Mouse (Mus musculus): ENCODE measurements around the gene Rps15a. TPM values are rescaled to one million over a fixed set of nuclear protein-coding genes. Genes with fewer than 3 reads are reported as not detected.

The Rps15a gene
- polyA plus RNA-seq, 1 experiment from 2014 or later, result 415 TPM

DNA sequence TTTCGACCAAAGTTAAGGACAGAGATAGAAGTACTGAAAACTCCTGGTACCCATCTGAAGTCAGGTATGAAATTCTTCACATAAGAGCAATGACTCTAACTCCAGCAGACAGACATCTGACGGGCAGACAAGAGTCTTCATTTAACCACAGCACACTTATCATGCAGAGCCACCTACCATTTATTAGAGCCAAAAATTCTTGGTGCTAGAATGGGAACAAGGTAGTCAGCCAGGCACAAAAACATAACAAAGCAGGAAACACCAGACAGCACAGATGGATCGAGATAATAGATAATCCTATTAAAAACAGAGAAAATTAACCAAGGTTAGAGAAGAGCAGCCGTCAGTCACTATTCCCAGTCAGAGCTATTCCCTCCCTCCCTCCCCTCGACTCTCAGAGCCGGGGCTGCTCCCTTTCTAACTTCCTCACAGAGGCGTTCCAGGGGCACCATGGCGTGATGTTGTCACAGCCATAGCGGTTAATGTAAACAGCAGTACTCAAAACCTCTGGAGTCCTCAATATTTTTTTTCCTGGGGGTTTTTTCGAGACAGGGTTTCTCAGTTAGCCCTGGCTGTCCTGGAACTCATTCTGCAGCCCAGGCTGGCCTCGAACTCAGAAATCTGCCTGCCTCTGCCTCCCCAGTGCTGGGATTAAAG lies 10.4 kb upstream of the Rps15a start:
- ATAC-seq (ENCODE audit: insufficient number of reproducible peaks, low FRiP score), result no peak
- no peaks in the 10 kb centered on the region for H3K9me3 ChIP-seq (replicated peaks)
- H3K4me3 ChIP-seq, result no peak overlapping the region
- 76% methylated on average over 11 of the region's 11 CpGs for WGBS
- peaks cover 37% of the 10 kb centered on the region for H3K36me3 ChIP-seq
- no peak overlapping the region for H3K9ac ChIP-seq
- H3K27ac ChIP-seq (ENCODE audit: poor library complexity, severe bottlenecking), result no peak overlapping the region
- peaks cover 30% of the 10 kb centered on the region for H3K4me1 ChIP-seq (replicated peaks)
- peak overlapping the region; percentile 44 for H3K4me2 ChIP-seq
- no peaks in the 10 kb centered on the region for H3K27me3 ChIP-seq (replicated peaks)

DNA sequence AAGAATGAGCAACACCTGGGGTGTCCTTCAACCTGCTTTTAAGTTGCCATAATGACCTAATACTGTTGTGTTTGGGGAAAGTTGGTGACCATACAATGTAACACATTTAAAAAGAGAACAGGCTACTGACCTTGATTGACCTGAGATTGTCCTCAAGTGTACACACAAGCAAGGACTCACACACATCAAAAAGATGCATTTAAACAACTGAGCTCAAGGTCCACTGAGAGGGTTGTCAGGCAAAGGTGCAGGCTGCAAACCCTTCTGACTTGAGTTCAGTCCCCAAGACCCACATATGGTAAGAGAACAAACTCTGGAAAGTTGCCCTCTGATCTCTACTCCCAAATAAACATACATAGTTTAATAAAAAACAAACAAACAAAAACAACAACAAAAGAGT lies 9.7 kb upstream of the Rps15a start:
- no peaks in the 10 kb centered on the region for H3K9me3 ChIP-seq (replicated peaks)
- ATAC-seq (ENCODE audit: insufficient number of reproducible peaks, low FRiP score), result no peak
- no peak overlapping the region for H3K9ac ChIP-seq
- no peak overlapping the region for H3K4me3 ChIP-seq
- no peak overlapping the region for H3K4me2 ChIP-seq
- H3K27ac ChIP-seq (ENCODE audit: poor library complexity, severe bottlenecking), result no peak overlapping the region
- no peaks in the 10 kb centered on the region for H3K27me3 ChIP-seq (replicated peaks)
- H3K4me1 ChIP-seq (replicated peaks), result peaks cover 30% of the 10 kb centered on the region
- peaks cover 43% of the 10 kb centered on the region for H3K36me3 ChIP-seq

DNA sequence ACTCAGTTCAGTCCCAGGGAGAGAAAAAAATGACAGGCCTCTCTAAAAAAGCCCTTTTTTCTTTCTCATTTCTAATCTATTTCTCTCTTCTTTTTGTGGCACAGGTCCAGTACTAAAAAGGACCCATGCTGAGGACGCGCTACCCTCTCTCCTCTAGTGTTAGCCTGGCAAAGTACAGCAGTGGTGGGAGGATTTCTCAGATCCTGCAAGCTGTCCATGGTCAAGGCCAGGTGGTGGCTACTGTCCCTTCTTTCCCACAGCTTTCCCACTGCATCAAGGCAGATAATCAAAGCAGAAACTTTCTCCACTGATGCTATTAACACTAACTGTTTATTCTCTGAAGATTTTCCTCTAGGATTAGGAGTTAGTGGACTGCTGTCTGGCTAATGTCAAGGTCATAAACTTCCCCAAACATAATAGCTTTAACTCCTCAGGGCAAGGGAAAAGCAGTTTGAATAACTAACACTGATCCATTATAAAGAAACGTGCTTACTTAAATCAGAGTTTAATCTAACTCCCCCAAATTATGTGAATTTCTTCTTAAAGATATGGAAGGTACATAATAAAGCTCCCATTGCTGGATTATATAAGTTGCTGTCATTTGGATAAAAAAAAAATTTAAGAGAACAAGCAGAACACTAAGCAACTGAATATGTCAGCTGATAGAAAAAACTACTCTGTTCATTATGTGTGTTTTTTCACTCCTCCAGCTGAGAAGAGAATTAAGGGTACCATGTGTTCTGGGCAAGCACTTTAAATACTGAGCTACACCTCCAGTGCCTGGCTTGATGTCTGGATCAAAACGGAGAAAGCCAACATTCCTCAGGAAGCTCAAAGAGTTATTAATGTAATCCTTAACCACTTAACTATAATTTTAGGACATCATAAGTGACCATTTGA lies 7.8 kb upstream of the Rps15a start:
- H3K4me3 ChIP-seq, result no peak overlapping the region
- ATAC-seq (ENCODE audit: insufficient number of reproducible peaks, low FRiP score), result no peak
- H3K27ac ChIP-seq (ENCODE audit: poor library complexity, severe bottlenecking), result no peak overlapping the region
- H3K4me1 ChIP-seq (replicated peaks), result peaks cover 20% of the 10 kb centered on the region
- H3K9ac ChIP-seq, result no peak overlapping the region
- peaks cover 61% of the 10 kb centered on the region for H3K36me3 ChIP-seq
- no peaks in the 10 kb centered on the region for H3K9me3 ChIP-seq (replicated peaks)
- WGBS, result 91% methylated on average over 4 of the region's 4 CpGs
- no peaks in the 10 kb centered on the region for H3K27me3 ChIP-seq (replicated peaks)
- H3K4me2 ChIP-seq, result no peak overlapping the region

DNA sequence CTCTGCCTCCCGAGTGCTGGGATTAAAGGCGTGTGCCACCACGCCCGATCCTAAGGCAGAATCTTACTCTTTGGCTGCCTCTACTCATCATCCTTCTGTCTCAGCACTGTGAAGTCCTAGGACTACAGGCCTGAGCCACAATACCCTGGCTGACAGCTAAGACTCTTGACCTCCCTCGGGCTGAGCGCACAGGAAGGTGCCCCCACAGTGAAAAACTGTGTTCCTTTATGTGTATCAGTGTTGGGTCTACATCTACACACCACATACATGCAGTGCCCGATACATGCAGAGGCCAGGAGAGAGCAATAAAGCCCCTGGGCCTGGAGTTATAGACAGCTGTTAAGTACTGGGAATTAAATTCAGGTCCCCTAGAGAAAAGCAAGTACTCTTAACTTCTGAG lies 6.2 kb upstream of the Rps15a start:
- Histone ChIP-seq H3K4me2 (no peak overlapping the region), H3K4me3 (no peak overlapping the region), H3K4me1 (replicated peaks) (peaks cover 11% of the 10 kb centered on the region), H3K9me3 (replicated peaks) (no peaks in the 10 kb centered on the region), H3K9ac (no peak overlapping the region), H3K27ac (ENCODE audit: poor library complexity, severe bottlenecking) (no peak overlapping the region), H3K36me3 (peaks cover 71% of the 10 kb centered on the region), H3K27me3 (replicated peaks) (no peaks in the 10 kb centered on the region)
- 95% methylated on average over 7 of the region's 7 CpGs for WGBS
- ATAC-seq (ENCODE audit: insufficient number of reproducible peaks, low FRiP score), result no peak

DNA sequence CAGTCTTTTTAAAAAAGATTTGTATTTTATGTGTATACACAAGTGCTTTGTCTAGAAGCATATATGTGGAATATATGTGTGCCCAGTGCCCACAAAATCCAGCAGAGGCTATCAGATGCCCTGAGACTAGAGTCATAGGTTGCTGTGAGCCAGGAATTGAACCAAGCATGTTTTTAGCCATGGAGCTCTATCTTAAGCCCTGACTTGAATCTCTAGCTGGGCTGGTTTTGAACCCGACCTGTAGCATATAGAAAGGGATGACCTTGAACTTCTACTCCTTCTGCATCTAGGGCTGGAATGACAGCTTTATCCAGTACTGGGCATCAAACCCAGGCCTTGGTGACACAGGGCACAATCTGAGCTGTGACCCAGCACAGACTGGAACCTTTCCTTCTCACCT lies 4.7 kb upstream of the Rps15a start:
- no peak for ATAC-seq (ENCODE audit: insufficient number of reproducible peaks, low FRiP score)
- no peaks in the 10 kb centered on the region for H3K4me1 ChIP-seq (replicated peaks)
- H3K27ac ChIP-seq (ENCODE audit: poor library complexity, severe bottlenecking), result no peak overlapping the region
- H3K9ac ChIP-seq, result no peak overlapping the region
- no peaks in the 10 kb centered on the region for H3K9me3 ChIP-seq (replicated peaks)
- H3K27me3 ChIP-seq (replicated peaks), result no peaks in the 10 kb centered on the region
- H3K36me3 ChIP-seq, result peaks cover 57% of the 10 kb centered on the region
- WGBS, result 74% methylated on average over 1 of the region's 1 CpGs
- H3K4me3 ChIP-seq, result no peak overlapping the region
- no peak overlapping the region for H3K4me2 ChIP-seq

DNA sequence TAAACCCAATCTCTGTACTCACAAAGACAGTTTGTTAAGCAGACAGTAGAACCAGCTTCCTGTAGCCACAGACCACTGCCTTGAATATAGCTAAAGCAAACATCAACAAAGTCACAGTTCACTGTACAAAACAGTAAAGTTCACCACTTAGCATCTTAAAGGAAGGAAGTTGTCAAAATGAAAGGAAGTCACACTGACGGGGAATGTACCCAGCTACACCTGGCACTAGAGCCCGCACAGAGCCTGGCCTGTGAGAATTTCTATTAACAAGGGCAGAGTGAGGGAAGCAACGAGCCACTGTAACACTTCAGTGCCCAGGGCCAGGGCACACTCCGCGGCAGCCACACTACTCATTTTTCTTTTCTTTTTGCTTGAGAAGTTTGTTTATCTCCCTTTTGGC lies 4.0 kb upstream of the Rps15a start:
- Histone ChIP-seq H3K9me3 (replicated peaks) (no peaks in the 10 kb centered on the region), H3K27me3 (replicated peaks) (no peaks in the 10 kb centered on the region), H3K4me1 (replicated peaks) (peaks cover 3% of the 10 kb centered on the region; the same call in 1 of the 2 replicates), H3K4me3 (no peak overlapping the region), H3K27ac (ENCODE audit: poor library complexity, severe bottlenecking) (no peak overlapping the region), H3K9ac (no peak overlapping the region), H3K4me2 (no peak overlapping the region), H3K36me3 (peaks cover 56% of the 10 kb centered on the region)
- ATAC-seq (ENCODE audit: insufficient number of reproducible peaks, low FRiP score), result no peak
- 86% methylated on average over 5 of the region's 5 CpGs for WGBS

DNA sequence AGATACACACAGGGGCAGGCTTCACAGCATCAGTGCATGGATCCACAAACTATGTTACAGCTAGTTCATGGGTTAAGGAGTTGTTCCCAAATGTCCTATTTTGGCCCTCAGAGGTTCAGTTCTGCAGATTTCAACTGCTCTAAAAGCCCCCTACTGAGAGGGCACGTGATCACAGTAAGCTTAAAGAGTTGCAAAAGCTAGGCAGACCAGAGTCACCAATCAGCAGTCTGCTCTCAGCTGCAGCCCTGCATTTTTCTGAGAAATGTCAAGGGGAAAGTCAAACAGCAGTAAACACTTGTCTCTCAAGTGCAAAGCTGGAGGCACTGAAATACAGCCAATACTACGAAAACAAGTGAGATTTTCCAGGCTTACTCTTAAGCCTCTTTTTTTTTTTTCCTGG lies 3.2 kb upstream of the Rps15a start:
- no peaks in the 10 kb centered on the region for H3K9me3 ChIP-seq (replicated peaks)
- H3K4me1 ChIP-seq (replicated peaks), result peaks cover 11% of the 10 kb centered on the region
- H3K9ac ChIP-seq, result no peak overlapping the region
- no peaks in the 10 kb centered on the region for H3K27me3 ChIP-seq (replicated peaks)
- H3K36me3 ChIP-seq, result peaks cover 59% of the 10 kb centered on the region
- H3K27ac ChIP-seq (ENCODE audit: poor library complexity, severe bottlenecking), result no peak overlapping the region
- no peak overlapping the region for H3K4me2 ChIP-seq
- no peak overlapping the region for H3K4me3 ChIP-seq
- 67% methylated on average over 2 of the region's 2 CpGs for WGBS
- ATAC-seq (ENCODE audit: insufficient number of reproducible peaks, low FRiP score), result no peak

DNA sequence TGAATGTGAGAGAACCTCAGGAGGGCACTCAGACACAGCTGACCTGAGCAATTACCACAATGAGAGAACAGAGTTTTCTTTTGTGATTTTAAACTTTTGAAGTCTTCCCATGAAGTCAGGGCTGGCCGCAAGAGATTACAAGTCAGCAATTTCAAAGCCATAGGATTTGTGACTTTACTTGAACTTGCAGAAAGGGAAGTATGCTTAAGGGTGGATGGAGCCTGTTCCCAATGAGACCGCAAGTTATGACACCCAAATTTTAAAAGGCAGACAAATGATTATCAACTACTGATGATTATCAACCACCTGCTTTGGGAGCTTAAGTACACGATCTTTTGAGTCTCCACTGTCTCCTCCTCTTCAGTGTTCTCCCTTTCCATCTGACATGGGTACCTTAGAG lies 2.4 kb upstream of the Rps15a start:
- Histone ChIP-seq H3K4me2 (no peak overlapping the region), H3K4me3 (no peak overlapping the region), H3K27me3 (replicated peaks) (no peaks in the 10 kb centered on the region), H3K9ac (no peak overlapping the region), H3K36me3 (peaks cover 61% of the 10 kb centered on the region), H3K9me3 (replicated peaks) (no peaks in the 10 kb centered on the region), H3K27ac (ENCODE audit: poor library complexity, severe bottlenecking) (no peak overlapping the region), H3K4me1 (replicated peaks) (peaks cover 18% of the 10 kb centered on the region)
- ATAC-seq (ENCODE audit: insufficient number of reproducible peaks, low FRiP score), result no peak
- WGBS, result 87% methylated on average over 3 of the region's 3 CpGs

DNA sequence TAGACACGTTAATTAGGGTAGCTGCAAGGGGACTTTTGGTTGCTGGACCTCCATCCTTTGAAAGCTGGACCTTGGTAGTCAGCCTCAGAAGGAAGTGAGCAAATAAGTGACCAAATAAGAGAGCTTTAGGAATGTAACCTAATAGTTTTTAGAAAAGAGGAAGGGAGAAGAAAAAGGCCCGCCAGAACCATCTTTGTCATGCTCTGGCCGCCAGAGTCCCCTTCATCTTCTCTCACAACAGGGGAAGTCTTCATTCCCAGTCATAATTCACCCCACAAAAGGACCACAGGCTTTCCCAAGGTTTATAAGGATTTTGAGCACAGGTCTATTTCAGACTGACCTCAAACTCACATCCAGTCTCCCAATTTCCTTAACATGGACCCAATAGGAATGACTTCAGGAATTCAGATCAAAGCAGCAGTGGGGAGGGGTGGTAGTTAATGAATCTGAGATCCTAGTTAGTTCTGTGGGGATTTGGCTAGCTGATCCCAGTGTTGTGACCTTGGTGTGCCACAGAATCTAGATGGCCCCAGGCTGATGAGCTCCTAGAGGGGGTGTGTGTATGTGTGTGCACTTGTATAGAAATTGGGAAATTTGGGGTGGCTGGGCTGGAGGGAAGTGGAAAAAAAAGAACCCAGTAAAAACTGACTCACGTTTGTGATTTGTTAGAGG lies 1.7 kb upstream of the Rps15a start:
- WGBS, result 62% methylated on average over 4 of the region's 4 CpGs
- Histone ChIP-seq H3K9ac (no peak overlapping the region), H3K36me3 (peaks cover 63% of the 10 kb centered on the region), H3K4me1 (replicated peaks) (peaks cover 26% of the 10 kb centered on the region), H3K4me2 (no peak overlapping the region), H3K9me3 (replicated peaks) (no peaks in the 10 kb centered on the region), H3K27ac (ENCODE audit: poor library complexity, severe bottlenecking) (no peak overlapping the region), H3K27me3 (replicated peaks) (no peaks in the 10 kb centered on the region), H3K4me3 (no peak overlapping the region)
- ATAC-seq (ENCODE audit: insufficient number of reproducible peaks, low FRiP score), result no peak

DNA sequence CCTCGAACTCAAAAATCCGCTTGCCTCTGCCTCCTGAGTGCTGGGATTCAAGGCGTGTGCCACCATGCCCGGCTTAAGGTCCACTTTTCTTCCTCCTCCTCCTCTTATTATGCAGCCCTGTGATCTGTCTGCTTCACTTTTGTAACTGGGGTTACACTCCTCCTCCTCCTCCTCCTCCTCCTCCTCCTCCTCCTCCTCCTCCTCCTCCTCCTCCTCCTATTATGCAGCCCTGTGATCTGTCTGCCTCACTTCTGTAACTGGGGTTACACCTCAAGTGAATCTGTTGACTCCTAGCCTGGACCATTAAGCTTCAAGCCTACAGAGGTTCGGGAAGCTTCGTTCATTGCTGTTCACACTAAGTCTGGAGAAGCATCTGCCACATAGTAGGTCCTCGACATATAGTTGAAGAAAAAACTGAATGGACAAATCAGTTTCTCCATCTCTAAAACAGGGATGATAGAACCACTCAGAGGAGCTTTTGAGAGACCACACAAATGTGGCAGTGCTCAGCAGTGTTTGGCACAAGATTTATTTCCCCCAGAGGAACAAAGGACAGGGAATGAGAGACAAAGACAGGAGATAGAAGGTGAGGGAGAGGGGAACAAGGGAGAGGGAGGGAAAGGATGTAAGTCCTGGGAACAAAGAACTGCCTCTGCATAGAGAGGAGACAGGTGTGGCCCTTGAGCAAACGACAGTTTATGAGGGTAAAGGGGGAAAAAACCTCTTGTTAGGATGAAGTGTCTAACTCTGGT lies 975 bp upstream of the Rps15a start:
- 15% methylated on average over 8 of the region's 8 CpGs for WGBS
- no peak for ATAC-seq (ENCODE audit: insufficient number of reproducible peaks, low FRiP score)
- Histone ChIP-seq H3K4me1 (replicated peaks) (peaks cover 33% of the 10 kb centered on the region), H3K9ac (no peak overlapping the region), H3K9me3 (replicated peaks) (no peaks in the 10 kb centered on the region), H3K4me2 (peak overlapping the region; percentile 67), H3K36me3 (peaks cover 64% of the 10 kb centered on the region), H3K27me3 (replicated peaks) (no peaks in the 10 kb centered on the region), H3K27ac (ENCODE audit: poor library complexity, severe bottlenecking) (no peak overlapping the region), H3K4me3 (peak overlapping the region; percentile 93)

DNA sequence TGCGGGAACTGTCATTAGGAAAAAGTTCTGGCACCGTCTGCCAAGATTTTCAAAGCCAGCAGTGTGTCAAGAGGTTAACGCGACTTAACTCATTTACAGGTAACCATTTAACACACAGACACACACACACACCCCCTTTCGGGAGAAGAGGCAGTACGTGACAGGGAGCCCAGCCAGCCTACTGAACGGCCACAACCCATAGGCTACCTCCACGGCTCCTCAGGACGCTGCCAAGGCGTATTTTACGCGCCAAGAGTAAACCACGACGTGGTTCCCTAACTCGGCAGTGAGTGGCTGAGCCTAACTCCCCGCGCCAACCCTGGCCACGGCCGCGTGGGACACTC lies 483 bp downstream of the Rps15a start:
- Histone ChIP-seq H3K9me3 (replicated peaks) (no peaks in the 10 kb centered on the region), H3K4me1 (replicated peaks) (peaks cover 46% of the 10 kb centered on the region), H3K36me3 (peaks cover 70% of the 10 kb centered on the region), H3K9ac (peak overlapping the region; percentile 99), H3K27me3 (replicated peaks) (no peaks in the 10 kb centered on the region), H3K4me3 (peak overlapping the region; percentile 93), H3K4me2 (peak overlapping the region; percentile 97), H3K27ac (ENCODE audit: poor library complexity, severe bottlenecking) (peak overlapping the region; percentile 88)
- 0% methylated on average over 20 of the region's 20 CpGs for WGBS
- peak; percentile 39; the same call in 1 of the 2 replicates for ATAC-seq (ENCODE audit: insufficient number of reproducible peaks, low FRiP score)

All from heart, embryonic 12.5 days (tissue).